7 mouse cellular contexts compared by ENCODE assay signal in the genomic region with DNA sequence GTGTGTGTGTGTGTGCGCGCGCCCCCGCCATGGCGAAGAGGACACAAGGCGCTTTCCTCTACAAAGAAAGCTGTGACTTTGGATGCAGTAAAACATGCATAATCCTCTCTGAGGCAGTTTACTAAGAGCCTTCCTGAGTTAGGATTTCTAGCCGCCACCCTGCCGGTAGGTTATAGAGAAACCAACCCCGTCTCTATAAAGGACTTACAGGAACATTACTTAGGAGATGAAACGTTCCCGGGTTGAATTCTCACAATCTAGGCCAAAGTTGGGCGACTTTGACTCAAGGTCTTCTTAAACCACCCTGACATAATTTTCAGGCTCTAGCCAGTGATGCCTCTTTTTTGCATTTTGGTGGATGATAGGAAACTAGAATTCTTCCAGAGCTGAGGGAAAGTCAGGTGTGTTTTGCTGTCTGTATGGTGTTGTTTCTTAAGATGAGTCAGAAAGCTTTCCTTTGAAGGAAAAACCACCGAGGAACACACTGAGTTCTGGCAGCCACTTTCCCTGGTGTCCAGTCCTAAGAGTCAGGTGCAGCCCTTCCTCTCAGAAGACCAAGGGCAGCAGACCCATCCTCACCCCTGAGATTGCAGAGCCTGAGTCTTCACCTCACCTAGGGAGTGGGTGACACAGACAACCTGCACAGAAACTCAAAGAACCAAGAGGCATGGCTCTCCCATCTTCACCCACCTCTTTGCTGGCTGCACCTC. TPM values are rescaled to one million over a fixed set of nuclear protein-coding genes. Genes with fewer than 3 reads are reported as not detected.
A peak's percentile ranks its signal among the peaks of the same experiment; 100 is the strongest.
DNase-seq lines count a peak whose midpoint lies in the region; ATAC-seq and TF ChIP-seq lines count a peak whose summit lies in the region.

No protein-coding gene starts in this region.

- 0 out of 2 replicates have a peak, but pooled peaks have one; percentile 3 for TF ChIP-seq POLR2A in embryonic fibroblast, embryonic 13.5 days (IDR thresholded peaks at IDR 0.05; ENCODE audit: low read depth, low read length)
- TF ChIP-seq POLR2A in small intestine, adult 2 months (IDR thresholded peaks at IDR 0.05; ENCODE audit: low read depth, low read length) = no peak

- no peaks in the 10 kb centered on the region for H3K9me3 ChIP-seq in lung, embryonic 16.5 days (ENCODE audit: control insufficient read depth, low read length)
- no peaks in the 10 kb centered on the region for H3K9me3 ChIP-seq in limb, embryonic 11.5 days (ENCODE audit: control insufficient read depth, low read length)

- H3K4me3 ChIP-seq in lung, embryonic 16.5 days (ENCODE audit: low read length) = peak overlapping the region; percentile 77
- peak overlapping the region; percentile 23 for H3K4me3 ChIP-seq in embryonic fibroblast, embryonic 13.5 days (ENCODE audit: insufficient read depth, low read length)
- peak overlapping the region; percentile 72 for H3K4me3 ChIP-seq in limb, embryonic 11.5 days (ENCODE audit: low read depth, low read length)
- H3K4me3 ChIP-seq in small intestine, adult 2 months (ENCODE audit: low read depth, low read length) = peak overlapping the region; percentile 64

- no peak for ATAC-seq in lung, embryonic 16.5 days (ENCODE audit: low read depth)
- ATAC-seq in limb, embryonic 11.5 days (ENCODE audit: insufficient number of reproducible peaks, low FRiP score, low TSS enrichment, low read depth) = no peak

- H3K27ac ChIP-seq in lung, embryonic 16.5 days (ENCODE audit: low read length) = peak overlapping the region; percentile 99
- peak overlapping the region; percentile 95 for H3K27ac ChIP-seq in embryonic fibroblast, embryonic 13.5 days (ENCODE audit: insufficient read depth, low read length)
- no peak overlapping the region for H3K27ac ChIP-seq in limb, embryonic 11.5 days (replicated peaks; ENCODE audit: low read depth, low read length)
- H3K27ac ChIP-seq in small intestine, adult 2 months (ENCODE audit: insufficient read depth, low read depth, low read length) = peak overlapping the region; percentile 77

- no peaks in the 10 kb centered on the region for H3K27me3 ChIP-seq in lung, embryonic 16.5 days (ENCODE audit: control insufficient read depth, insufficient read depth, low read depth, low read length)
- H3K27me3 ChIP-seq in limb, embryonic 11.5 days (ENCODE audit: control insufficient read depth, insufficient read depth, low read length) = no peaks in the 10 kb centered on the region
- no peaks in the 10 kb centered on the region for H3K27me3 ChIP-seq in small intestine, adult 2 months (ENCODE audit: control insufficient read depth, insufficient read depth, low read length)

- under 1% methylated on average over 13 of the region's 13 CpGs for WGBS in lung, embryonic 16.5 days
- 5% methylated on average over 13 of the region's 13 CpGs for WGBS in limb, embryonic 11.5 days
- WGBS in small intestine, adult 2 months = 4% methylated on average over 13 of the region's 13 CpGs

- no peaks in the 10 kb centered on the region for H3K36me3 ChIP-seq in lung, embryonic 16.5 days (ENCODE audit: control insufficient read depth, insufficient read depth, low read length)
- H3K36me3 ChIP-seq in limb, embryonic 11.5 days (ENCODE audit: control insufficient read depth, insufficient read depth, low read length) = no peaks in the 10 kb centered on the region
- no peaks in the 10 kb centered on the region for H3K36me3 ChIP-seq in small intestine, adult 2 months (ENCODE audit: control insufficient read depth, insufficient read depth, low read length)

- H3K9ac ChIP-seq in lung, embryonic 16.5 days (ENCODE audit: low read length) = peak overlapping the region; percentile 40
- H3K9ac ChIP-seq in limb, embryonic 11.5 days (ENCODE audit: low read length) = no peak overlapping the region

- TF ChIP-seq CTCF in embryonic fibroblast, embryonic 13.5 days (IDR thresholded peaks at IDR 0.05; ENCODE audit: borderline replicate concordance, insufficient read depth, low read length) = no peak
- TF ChIP-seq CTCF in small intestine, adult 2 months (IDR thresholded peaks at IDR 0.05; ENCODE audit: extremely low read depth, insufficient read length, insufficient replicate concordance, low read depth, low read length) = no peak

- no peak for DNase-seq in lung, postnatal 4 days
- no peak for DNase-seq in limb, embryonic 11.5 days (ENCODE audit: low spot score)
- no peak for DNase-seq in cerebellum, adult 11 months
- DNase-seq in Muller cell, postnatal 12 days (ENCODE audit: inconsistent ontology term) = no peak

- peak overlapping the region; percentile 92 for H3K4me2 ChIP-seq in lung, embryonic 16.5 days (ENCODE audit: low read depth, low read length)
- H3K4me2 ChIP-seq in limb, embryonic 11.5 days (ENCODE audit: low read depth, severe bottlenecking) = peak overlapping the region; percentile 99; the same call in 1 of the 2 replicates

- peaks cover 45% of the 10 kb centered on the region for H3K4me1 ChIP-seq in lung, embryonic 16.5 days (replicated peaks; ENCODE audit: control insufficient read depth, insufficient read depth, low read length)
- H3K4me1 ChIP-seq in embryonic fibroblast, embryonic 13.5 days (ENCODE audit: control insufficient read depth, insufficient read depth, low read length) = peaks cover 13% of the 10 kb centered on the region
- H3K4me1 ChIP-seq in limb, embryonic 11.5 days (ENCODE audit: control insufficient read depth, insufficient read depth, low read length) = peaks cover 34% of the 10 kb centered on the region
- peaks cover 28% of the 10 kb centered on the region for H3K4me1 ChIP-seq in small intestine, adult 2 months (ENCODE audit: control insufficient read depth, insufficient read depth, insufficient read length, low read length)

RNA-seq across cellular contexts. Expression of gene Elmsan1, which starts 24.1 kb away (rescaled TPM):
- polyA plus RNA-seq in lung, embryonic 16.5 days (2015; fragmentation: Nextera tagmentation; extraction: Ambion mirVana) = 11.1 and 12.1 TPM in 2 replicates
- 20.6 and 21.3 TPM in 2 replicates for polyA plus RNA-seq in embryonic fibroblast, embryonic 13.5 days (2011; ENCODE audit: insufficient read length, low read depth, missing spikeins)
- 6.1 and 6.6 TPM in 2 replicates for polyA plus RNA-seq in limb, embryonic 11.5 days (2014; fragmentation: Nextera tagmentation; extraction: Ambion mirVana)
- 8.9 and 25.9 TPM in 2 replicates for polyA plus RNA-seq in small intestine, adult 2 months (2012; rRNA removed)

RNA-seq across cellular contexts. Expression of gene Pnma1, which starts 46.3 kb away (rescaled TPM):
- polyA plus RNA-seq in lung, embryonic 16.5 days (2015; fragmentation: Nextera tagmentation; extraction: Ambion mirVana) = 2.0 and 2.2 TPM in 2 replicates
- polyA plus RNA-seq in embryonic fibroblast, embryonic 13.5 days (2011; ENCODE audit: insufficient read length, low read depth, missing spikeins) = 0.30 and 0.35 TPM in 2 replicates
- polyA plus RNA-seq in limb, embryonic 11.5 days (2014; fragmentation: Nextera tagmentation; extraction: Ambion mirVana) = 0.70 and 0.99 TPM in 2 replicates
- 0.10 and 0.33 TPM in 2 replicates for polyA plus RNA-seq in small intestine, adult 2 months (2012; rRNA removed)

Comparison
In these comparisons a context has a peak if more than half of its experiments do, and no peak if none do; other contexts are left out.
1. H3K4me3 ChIP-seq: peak in every context shown above with its lines; median percentile 77 in lung, embryonic 16.5 days; 72 in limb, embryonic 11.5 days; 64 in small intestine, adult 2 months; 23 in embryonic fibroblast, embryonic 13.5 days.